Mouse (Mus musculus) lung, postnatal 10 days (tissue): ENCODE results near the gene Ift43.
A peak's percentile ranks its signal among the peaks of the same experiment; 100 is the strongest.

ENCODE experiments used
- DNase-seq: peaks from one replicate; pipeline ENCODE4 v3.0.0; 2021

Gene Ift43

GRCm38 (mm10) chr12:86079202-86079667 is 3.1 kb upstream of the Ift43 start:
- DNase-seq = peak; percentile 97

GRCm38 (mm10) chr12:86085873-86086272 is 3.5 kb downstream of the Ift43 start:
- DNase-seq = no peak

GRCm38 (mm10) chr12:86086550-86086949 is 4.2 kb downstream of the Ift43 start:
- DNase-seq = no peak

DNA sequence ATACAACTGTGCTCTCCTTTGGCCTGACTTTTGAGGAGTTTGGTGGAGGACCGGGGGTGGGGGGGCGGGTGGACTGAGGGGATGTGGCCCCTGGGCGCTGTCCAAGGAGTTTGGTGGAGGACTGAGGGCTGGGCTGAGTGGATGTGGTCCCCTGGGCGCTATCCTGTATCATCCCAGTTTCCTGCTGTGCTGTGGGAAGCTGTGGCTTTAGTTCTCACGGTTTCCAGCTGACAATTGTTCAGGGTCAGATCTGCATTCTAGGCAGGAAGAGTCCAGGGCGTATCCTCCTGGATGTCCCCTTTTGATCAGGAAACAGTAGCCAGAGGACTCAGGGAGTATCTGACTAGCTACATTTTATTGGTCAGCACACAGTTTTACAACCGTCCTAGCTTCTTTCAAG is 5.7 kb downstream of the Ift43 start:
- DNase-seq = peak; percentile 58

DNA sequence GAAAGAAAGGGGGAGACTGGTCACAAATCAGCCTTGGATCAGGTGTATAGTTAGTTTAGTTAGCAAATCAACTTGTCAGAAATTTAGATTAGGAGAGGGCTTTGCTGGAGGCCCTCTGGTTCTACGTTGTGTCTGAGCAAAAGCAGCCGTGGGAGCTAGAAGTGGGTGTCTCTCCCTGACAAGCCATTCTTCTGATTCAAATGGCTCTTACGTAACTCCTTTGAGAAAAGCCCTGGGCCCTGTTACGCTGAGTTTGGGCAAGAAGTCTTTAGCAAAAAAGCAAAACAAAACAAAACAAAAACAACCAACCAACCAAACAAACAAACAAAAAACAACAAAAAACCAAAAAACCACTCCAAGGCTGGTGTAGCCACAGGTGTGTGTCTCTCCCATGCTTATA is 8.4 kb downstream of the Ift43 start:
- DNase-seq = no peak

GRCm38 (mm10) chr12:86091601-86092132 is 9.3 kb downstream of the Ift43 start:
- DNase-seq = peak; percentile 88

DNA sequence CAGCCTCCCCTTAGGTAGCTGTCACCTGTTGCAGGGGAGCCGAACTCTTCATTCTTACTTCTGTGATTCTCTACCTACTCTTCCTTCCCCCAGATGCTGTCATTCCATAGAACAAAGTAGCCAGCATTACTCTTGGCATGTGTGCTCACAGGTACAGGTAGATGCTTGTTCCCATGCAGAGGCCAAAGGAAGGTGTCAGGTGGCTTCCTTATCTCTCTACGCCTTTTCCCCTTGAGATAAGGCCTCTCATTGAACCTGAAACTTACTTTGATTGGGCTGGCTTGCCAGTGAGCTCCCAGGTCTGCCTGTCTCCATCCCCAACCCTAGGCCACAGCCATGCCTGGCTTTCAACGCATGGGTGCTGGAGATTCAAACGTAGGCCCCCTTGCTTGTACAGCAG is 11.7 kb downstream of the Ift43 start:
- DNase-seq = no peak

DNA sequence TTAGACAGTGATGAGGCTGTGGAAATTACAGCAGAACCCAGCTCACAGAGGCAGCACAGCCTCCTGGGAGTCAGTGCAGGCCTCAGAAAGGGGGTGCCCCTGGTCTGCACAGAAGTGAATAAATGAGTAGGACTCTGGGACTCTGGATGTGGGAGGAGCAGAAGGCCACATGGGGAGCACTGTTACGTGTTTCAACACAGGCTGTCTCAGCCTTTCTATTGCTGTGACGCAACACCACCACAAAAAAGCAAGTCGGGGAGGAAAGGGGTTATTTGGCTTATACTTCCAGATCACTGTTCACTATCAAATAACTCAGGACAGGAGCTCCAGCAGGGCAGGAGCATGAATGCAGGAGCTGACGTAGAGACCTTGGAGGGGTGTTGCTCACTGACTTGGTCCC is 13.5 kb downstream of the Ift43 start:
- DNase-seq = no peak

DNA sequence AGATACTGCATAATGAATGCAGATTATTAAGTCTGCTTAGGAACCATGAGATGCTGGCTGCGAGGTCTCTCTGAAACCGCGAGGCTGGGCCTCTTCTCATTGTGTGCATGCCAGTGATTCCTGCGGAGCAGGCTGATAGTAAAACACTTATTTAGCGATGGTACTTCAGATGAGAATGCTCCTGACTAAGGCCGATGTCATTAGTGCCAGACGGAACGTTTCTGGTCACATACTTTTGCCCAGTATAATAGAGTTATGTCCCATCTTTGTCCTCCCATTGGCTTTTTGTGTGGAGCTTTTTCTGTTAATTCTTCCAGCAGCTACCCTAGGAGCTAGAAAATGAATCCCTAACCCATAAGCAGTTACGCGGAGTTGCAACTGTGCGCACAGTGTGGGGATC is 15.4 kb downstream of the Ift43 start:
- DNase-seq = no peak

DNA sequence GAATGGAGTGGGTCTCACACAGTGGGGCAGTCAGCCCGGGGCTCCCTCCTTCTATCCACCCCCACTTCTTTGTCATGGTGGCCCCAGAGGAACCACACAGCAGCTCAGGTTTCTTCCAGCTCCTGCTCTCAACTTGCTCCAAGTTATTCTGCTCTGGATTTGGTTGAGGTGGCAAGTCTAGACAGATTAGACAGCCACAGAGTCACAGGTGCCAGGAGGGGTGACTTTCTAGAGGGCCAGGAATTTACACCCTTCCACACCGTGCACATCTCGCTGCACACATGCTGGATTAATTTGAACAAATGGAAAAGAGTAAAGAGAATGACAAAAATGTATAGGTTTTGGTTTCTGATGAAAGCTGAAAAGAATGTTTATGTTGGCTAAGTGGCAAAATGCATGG is 18.4 kb downstream of the Ift43 start:
- no peak for DNase-seq

DNA sequence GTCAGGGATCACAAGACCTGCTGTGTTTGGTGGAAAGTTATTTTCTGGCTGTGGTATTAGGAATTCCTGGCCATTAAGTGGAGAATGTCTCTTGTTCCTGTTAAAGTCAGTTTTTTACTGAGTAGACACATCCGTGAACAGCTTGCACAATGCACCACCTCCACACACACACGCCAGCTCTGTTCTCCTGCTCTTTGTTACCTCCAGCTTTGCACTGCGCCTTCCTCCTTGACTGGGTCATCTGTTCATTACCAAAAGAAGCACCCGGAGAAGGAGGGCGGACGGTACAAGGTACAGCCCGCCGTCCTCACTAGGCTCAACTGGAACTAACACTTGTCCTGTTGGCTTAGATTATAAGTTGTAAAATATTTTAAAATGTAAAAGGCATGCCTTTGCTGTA is 20.3 kb downstream of the Ift43 start:
- no peak for DNase-seq

- DNase-seq = peak; percentile 36
Observed at GRCm38 (mm10) chr12:86103391-86103790, 21.1 kb downstream of the Ift43 start.

GRCm38 (mm10) chr12:86103852-86104251 is 21.5 kb downstream of the Ift43 start:
- peak; percentile 24 for DNase-seq

DNA sequence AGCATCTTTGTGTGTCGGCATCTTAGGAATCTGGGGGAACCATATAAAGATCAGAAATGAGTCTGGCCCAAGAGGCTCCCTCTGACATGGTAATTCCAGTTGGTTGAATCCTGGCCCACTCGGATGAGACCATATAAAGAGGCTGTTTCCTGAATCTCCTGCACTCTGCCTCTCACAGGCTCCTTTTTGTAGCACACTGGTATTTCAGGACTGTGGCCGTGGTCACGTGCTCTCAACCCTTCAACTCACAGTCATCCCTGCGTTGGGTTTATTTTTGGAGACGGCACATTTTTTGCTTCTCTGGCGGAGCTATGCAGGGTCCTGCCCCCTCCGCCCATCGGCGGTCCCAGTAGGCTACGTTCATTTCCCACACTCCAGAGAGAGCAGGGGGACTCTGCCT is 22.0 kb downstream of the Ift43 start:
- peak; percentile 68 for DNase-seq

DNA sequence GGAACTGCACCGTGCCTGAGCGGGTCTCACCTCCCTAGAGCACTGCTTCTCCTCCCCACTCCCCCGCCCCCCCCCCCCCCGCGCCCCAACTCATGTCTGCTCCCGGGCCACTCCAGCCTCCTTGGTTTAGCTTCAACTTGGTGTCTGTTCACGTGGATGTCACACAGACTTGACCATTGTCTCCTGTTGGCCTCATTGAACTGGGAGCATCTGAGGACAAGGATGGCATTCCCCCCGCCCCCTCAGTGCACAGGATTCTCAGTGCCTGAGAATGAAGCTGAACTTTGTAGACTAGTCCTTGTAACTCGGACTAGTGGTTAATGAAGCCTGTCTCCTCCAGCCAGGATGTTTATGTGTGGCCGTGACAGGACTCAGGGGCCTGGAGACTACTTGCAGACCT is 23.2 kb downstream of the Ift43 start:
- DNase-seq = no peak

DNA sequence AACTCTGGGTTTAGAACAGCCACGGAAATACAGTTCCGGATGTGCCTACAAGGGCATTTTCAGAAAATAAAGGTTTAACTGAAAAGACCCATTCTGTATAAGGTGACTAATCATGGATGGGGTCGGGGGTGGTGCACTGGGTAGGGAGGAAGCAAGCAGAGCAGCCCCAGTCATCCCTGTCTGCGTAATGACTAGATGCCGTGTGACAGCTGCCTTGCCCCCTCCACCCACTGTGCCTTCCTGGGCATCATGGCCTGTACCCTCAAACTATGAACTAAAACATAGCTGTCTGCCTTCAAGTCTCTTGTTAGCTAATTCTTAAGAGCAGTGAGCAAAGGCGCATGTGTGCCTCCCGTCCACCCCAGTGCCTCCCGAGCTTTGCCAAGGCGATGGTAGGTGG is 23.7 kb downstream of the Ift43 start:
- no peak for DNase-seq

GRCm38 (mm10) chr12:86107645-86108044 is 25.3 kb downstream of the Ift43 start:
- DNase-seq = no peak

- DNase-seq = no peak
Observed at GRCm38 (mm10) chr12:86109531-86109930, 27.2 kb downstream of the Ift43 start.

DNA sequence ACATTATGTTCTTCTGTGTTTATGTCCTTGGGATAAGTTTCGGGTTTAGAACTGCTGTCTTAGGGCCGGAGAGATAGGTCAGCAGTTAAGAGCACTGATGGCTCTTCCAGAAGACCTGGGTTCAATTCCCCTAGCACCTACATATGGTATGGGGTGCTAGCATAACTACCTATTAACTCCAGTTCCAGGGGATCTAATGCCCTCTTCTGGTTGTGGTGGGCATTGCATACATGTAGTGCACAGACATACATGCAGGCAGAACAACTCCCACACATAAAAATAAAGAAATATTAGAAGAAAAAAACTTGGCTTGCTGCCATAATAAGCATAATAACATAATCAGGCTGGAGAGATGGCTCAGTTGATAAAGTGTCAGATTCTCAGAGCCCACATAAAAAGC is 28.3 kb downstream of the Ift43 start:
- DNase-seq = peak; percentile 53

GRCm38 (mm10) chr12:86116295-86116835 is 34.0 kb downstream of the Ift43 start:
- no peak for DNase-seq

DNA sequence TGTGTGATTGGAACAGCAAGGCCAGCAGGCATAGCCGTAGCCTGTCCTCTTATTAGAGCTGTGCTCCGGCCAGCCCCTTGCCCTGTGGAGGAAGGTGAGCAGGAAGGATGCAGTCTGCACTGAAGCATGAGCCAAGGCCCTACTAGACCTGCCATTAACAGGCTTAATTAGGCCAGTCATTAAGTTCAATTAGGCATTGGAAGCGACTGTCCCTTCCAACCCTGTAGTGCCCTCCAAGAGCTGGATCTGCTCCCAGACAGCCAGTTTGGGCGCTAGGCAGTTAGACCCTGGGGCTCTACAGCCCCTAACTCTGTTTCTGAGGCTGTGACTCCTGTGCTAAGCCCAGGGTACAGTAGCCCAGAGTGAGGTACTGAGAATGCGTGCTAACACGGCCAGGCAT is 41.7 kb downstream of the Ift43 start:
- DNase-seq = no peak

DNA sequence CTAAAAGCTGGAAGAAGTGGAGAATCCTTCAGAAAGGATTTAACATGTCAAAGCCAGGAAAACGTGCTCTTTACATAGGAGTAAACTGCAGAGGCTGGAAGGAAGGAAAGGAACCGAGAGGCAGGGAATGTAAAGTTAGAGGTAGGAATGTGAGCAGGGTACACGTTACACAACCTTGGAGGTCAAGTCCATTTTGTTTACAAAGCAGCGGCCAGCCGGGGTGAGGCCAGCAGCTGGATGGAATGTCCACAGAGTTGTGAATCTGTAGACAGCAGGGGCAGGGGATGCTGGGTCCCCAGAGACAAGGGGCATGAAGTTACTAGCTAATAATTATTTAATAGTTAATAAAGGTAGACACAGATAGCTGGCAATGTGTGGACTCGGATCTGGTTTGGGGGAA is 45.8 kb downstream of the Ift43 start:
- peak; percentile 74 for DNase-seq

- no peak for DNase-seq
Observed at GRCm38 (mm10) chr12:86129005-86129404, 46.7 kb downstream of the Ift43 start.

GRCm38 (mm10) chr12:86129696-86130095 is 47.4 kb downstream of the Ift43 start:
- DNase-seq = no peak

DNA sequence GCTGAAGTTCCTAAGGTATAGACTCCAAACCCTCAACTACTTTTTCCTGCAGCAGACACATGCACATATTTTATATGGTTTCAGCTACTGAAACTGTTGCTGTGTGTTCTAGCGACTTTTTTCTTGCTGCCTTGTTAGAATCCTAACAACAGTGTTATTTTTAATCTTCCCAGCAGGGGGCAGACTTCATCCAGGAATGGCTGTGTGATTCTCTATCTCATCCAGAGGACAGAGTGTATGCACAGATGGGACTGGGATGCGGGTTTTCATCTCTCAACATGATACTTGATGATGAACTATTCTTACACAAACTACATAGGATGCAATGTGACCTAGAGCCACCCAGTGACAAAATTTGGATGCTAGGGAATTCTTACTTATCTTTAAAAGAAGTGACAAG is 50.5 kb downstream of the Ift43 start:
- peak; percentile 78 for DNase-seq
